Mouse (Mus musculus) stomach, embryonic 14.5 days (tissue): ENCODE data around the gene Capzb. TPM values are rescaled to one million over a fixed set of nuclear protein-coding genes. Genes with fewer than 3 reads are reported as not detected.

Source experiments
- ATAC-seq: fragments of 200-750 bp; cut with Nextera tagmentation; 2 replicates; pipeline ENCODE4 v1.8.0; 2017; ENCODE audit warnings: low read depth, moderate TSS enrichment; ENCODE audit not compliant: insufficient number of reproducible peaks, insufficient read depth, low FRiP score
- H3K27ac ChIP-seq: fragments of 300-500 bp; sonication (generic); 2 replicates; pipeline ENCODE4 v1.5.1; 2014; ENCODE audit warnings: mild to moderate bottlenecking, low read length, moderate library complexity, mixed read lengths
- H3K27me3 ChIP-seq: fragments of 300-500 bp; sonication (generic); 2 replicates; pipeline ENCODE4 v1.6.1; 2014; ENCODE audit warnings: low read length, control low read depth, mixed read lengths; ENCODE audit not compliant: control insufficient read depth, insufficient read depth
- H3K36me3 ChIP-seq: fragments of 300-500 bp; sonication (generic); 2 replicates; pipeline ENCODE4 v1.6.1; 2014; ENCODE audit warnings: mild to moderate bottlenecking, control low read depth, low read length, moderate library complexity, mixed read lengths; ENCODE audit not compliant: control insufficient read depth, insufficient read depth
- H3K4me1 ChIP-seq: fragments of 300-500 bp; sonication (generic); 2 replicates; pipeline ENCODE4 v1.6.1; 2014; ENCODE audit warnings: low read length, control low read depth, mixed read lengths; ENCODE audit not compliant: control insufficient read depth, insufficient read depth
- H3K4me2 ChIP-seq: fragments of 300-500 bp; sonication (generic); replicated peaks from 2 replicates; pipeline ENCODE4 v1.6.1; 2014; ENCODE audit warnings: low read depth, low read length, control low read depth
- H3K4me3 ChIP-seq: fragments of 300-500 bp; sonication (generic); 2 replicates; pipeline ENCODE4 v1.5.1; 2014; ENCODE audit warnings: low read depth, low read length, control low read depth
- H3K9ac ChIP-seq: fragments of 300-500 bp; sonication (generic); replicated peaks from 2 replicates; pipeline ENCODE4 v1.6.1; 2014; ENCODE audit warnings: low read depth, mild to moderate bottlenecking, control low read depth, low read length, moderate library complexity, mixed read lengths
- H3K9me3 ChIP-seq: fragments of 300-500 bp; sonication (generic); 2 replicates; pipeline ENCODE4 v1.6.1; 2016; ENCODE audit warnings: low read depth, low read length, control low read depth; ENCODE audit not compliant: control insufficient read depth
- WGBS: fragments of 180-500 bp; shearing (Covaris S2); extraction: QIAGEN DNeasy Blood & Tissue Kit; methylation state at CpG from one replicate; pipeline ENCODE4 v1.1.7; 2014; 5-methylcytosine and 5-hydroxymethylcytosine counted together
- polyA plus RNA-seq: library from polyadenylated mRNA; unstranded; fragments of >200 nt; fragmentation: Nextera tagmentation; extraction: Ambion mirVana; gene quantifications from 2 replicates; pipeline ENCODE4 v1.2.1, GENCODE M21; 2014

The Capzb gene
- polyA plus RNA-seq, 1 experiment from 2014 or later: 280 TPM

DNA sequence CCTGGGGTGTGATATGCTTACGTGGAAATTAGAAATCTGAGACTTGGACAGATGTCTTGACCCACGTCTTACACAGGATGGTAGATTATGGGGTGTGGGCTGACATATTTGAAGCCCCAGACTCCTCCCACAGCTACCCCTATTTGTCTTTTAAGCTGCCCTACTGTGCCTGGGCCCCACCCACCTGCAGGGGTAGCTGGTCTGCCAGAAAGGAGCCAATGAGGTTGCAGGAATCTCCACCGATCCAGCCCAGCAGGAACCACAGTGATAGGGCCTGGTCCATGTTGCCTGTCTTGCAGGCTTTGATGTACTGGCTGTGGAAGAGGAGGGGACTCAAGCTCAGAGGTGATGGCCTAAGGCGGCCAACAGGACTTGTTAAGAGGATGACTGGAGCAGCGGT lies 109.5 kb downstream of the Capzb start:
- Histone ChIP-seq H3K36me3 (peaks cover 13% of the 10 kb centered on the region; the same call in 1 of the 2 replicates), H3K4me1 (no peaks in the 10 kb centered on the region), H3K27ac (no peak overlapping the region), H3K27me3 (no peaks in the 10 kb centered on the region), H3K9ac (no peak overlapping the region), H3K4me2 (no peak overlapping the region), H3K9me3 (no peaks in the 10 kb centered on the region), H3K4me3 (no peak overlapping the region)
- no peak for ATAC-seq
- whole genome bisulfite sequencing: 65% methylated on average over 5 of the region's 5 CpGs

DNA sequence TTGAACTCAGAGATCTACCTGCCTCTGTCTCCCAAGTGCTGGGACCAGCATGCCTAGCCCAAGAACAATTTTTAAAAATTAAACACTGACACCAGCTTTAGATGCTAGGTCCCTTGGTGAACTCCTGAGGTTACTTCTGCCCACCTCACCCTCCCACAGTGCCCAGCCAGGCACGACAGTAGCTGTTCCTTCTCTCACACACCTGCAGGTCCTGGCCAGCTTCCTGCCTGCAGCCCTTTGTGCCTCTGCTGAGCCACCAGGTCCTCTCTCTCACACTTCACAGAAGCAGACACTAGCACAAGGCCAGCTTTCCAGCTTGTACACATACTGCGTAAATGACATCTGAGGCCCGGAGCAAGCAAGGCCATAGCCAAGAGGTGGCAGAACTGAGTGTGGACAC lies 112.8 kb downstream of the Capzb start:
- Histone ChIP-seq H3K27ac (no peak overlapping the region), H3K4me2 (no peak overlapping the region), H3K4me1 (peaks cover 4% of the 10 kb centered on the region; the same call in 1 of the 2 replicates), H3K9ac (no peak overlapping the region), H3K9me3 (no peaks in the 10 kb centered on the region), H3K36me3 (peaks cover 6% of the 10 kb centered on the region; the same call in 1 of the 2 replicates), H3K27me3 (no peaks in the 10 kb centered on the region), H3K4me3 (no peak overlapping the region)
- ATAC-seq: no peak
- WGBS: 89% methylated on average over 3 of the region's 3 CpGs

DNA sequence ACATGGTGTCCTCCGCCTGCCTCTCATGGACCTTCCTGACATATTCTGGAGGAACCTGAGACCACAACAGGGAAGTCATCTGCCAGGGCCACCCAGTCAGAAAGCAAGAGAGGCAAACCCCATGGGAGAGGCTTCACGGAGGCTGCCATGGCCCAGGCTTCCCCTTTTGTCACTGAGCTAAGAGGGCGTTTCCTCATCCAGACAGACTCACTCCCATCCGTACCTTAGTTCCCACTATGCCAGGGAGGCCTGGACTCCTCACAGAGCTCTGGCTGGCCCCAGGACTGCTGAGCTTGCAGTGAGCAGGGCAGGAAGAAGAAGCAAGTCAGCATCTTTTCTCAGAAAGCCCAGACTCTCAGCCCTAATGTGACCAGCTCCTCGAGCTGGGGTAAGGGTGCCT lies 115.2 kb downstream of the Capzb start:
- Histone ChIP-seq H3K9me3 (no peaks in the 10 kb centered on the region), H3K4me2 (no peak overlapping the region), H3K4me3 (no peak overlapping the region), H3K9ac (no peak overlapping the region), H3K27ac (no peak overlapping the region), H3K27me3 (no peaks in the 10 kb centered on the region), H3K4me1 (peaks cover 10% of the 10 kb centered on the region; the same call in 1 of the 2 replicates), H3K36me3 (peaks cover 6% of the 10 kb centered on the region; the same call in 1 of the 2 replicates)
- 90% methylated on average over 5 of the region's 5 CpGs for WGBS
- ATAC-seq: no peak

DNA sequence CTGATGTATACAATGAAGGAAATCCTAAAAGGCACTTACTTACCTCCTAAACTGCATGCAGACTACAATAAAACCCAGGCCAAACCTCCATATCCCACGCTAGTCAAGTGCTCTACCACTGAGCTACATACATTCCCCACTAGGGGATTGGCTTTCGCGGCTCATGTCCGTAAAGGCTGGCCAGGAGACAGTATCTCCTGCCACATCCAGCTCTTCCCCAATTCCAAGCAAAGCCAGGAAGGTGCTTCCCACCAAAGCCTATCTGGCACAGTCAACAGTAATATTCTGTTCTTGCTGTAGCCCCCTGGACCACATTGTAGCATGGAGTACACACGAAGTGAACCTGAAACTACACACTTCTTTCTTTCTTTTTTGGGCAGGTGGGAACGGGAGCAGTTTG lies 117.0 kb downstream of the Capzb start:
- Histone ChIP-seq H3K27me3 (no peaks in the 10 kb centered on the region), H3K4me2 (peak overlapping the region; percentile 97), H3K4me3 (peak overlapping the region; percentile 66), H3K4me1 (peaks cover 10% of the 10 kb centered on the region; the same call in 1 of the 2 replicates), H3K9ac (peak overlapping the region; percentile 66; the same call in 1 of the 2 replicates), H3K27ac (peak overlapping the region; percentile 11; the same call in 1 of the 2 replicates), H3K9me3 (no peaks in the 10 kb centered on the region), H3K36me3 (peaks cover 11% of the 10 kb centered on the region; the same call in 1 of the 2 replicates)
- WGBS: 20% methylated on average over 6 of the region's 6 CpGs
- ATAC-seq: no peak

DNA sequence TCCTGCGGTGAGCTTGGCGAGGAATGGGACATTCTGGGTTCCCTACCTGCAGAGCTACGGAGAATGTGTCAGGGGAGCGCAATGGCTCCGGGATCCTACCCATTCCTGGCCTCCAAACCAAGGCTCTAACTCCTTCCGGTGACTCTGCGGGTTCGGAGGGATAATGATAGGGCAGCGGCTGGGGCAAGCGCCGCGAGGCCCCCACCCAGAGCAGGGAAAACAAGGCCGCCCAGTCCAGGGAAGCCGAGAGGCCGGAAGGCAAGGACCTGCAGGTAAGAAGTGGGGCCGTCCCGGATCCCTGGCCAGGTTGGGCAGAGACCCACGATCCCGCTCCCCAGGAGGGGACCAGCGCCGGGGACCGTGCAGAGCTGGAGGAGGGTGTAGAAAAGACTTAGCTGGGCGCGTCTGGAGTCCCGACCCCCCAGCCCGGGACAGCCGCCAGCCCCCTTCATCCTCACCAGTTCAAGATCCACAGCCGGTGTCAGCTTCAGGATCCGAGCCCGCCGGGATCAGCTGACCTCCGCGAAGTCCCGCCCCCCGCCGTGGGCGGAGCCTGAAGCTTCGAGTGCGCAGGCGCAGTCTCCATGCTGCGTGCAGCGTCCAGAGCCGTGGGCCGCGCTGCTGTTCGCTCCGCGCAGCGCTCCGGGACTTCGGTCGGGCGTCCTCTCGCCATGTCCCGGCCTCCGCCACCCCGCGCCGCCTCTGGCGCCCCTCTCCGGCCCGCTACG lies 117.6 kb downstream of the Capzb start, which contains the start of the genes Pqlc2 and Akr7a5:
Gene Pqlc2, minus strand, starts transcription at position 538 of the 728 bp plus-strand sequence.
Gene Akr7a5, plus strand, starts transcription at position 574 of the 728 bp plus-strand sequence.
- H3K27ac ChIP-seq: peak within 1 kb of the TSS; percentile 69
- peak within 1 kb of the TSS; percentile 66 for H3K9ac ChIP-seq
- peak within 1 kb of the TSS; percentile 97 for H3K4me2 ChIP-seq
- peaks cover 10% of the 10 kb centered on the region; the same call in 1 of the 2 replicates for H3K4me1 ChIP-seq
- H3K27me3 ChIP-seq: no peaks in the 10 kb centered on the region
- under 1% methylated on average over 62 of the region's 63 CpGs for WGBS
- peaks cover 13% of the 10 kb centered on the region; the same call in 1 of the 2 replicates for H3K36me3 ChIP-seq
- H3K9me3 ChIP-seq: no peaks in the 10 kb centered on the region
- H3K4me3 ChIP-seq: peak within 1 kb of the TSS; percentile 66
- ATAC-seq: peak; percentile 89

DNA sequence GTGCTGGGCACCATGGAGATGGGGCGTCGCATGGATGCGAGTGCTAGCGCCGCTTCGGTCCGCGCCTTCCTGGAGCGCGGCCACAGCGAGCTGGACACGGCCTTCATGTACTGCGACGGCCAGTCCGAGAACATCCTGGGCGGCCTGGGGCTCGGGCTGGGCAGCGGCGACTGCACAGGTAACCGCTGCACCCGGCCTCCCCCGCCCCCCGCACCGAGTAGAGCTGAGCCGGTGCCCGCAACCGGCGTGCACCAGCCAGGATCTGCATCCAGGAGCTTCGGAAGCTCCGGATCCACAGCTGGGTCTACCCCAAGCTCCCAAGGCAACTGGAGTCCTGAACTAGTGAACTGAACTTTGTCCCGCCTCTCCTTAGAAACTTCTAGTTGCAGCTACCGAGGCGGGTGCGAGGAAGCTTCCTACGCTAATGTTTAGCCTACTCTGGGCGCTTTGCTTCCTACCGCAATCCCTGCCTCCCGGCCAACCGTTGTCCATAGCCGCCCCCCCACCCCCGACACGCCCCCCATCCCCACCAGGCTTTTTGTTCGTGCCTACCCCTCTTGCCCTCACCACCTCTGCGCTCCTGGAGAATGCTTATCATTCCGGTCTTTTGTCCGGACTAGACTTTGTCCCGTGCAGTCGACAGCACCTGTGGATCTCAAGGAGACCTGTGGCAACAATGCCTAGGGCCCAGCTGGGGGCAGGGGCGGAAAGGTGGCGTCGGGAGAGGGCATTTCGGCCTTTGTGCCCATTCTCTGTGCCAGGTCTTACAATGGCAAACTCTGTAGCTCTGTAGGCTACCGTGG lies 118.4 kb downstream of the Capzb start:
- Histone ChIP-seq H3K4me1 (peaks cover 10% of the 10 kb centered on the region; the same call in 1 of the 2 replicates), H3K4me3 (peak overlapping the region; percentile 66), H3K27ac (peak overlapping the region; percentile 69), H3K9me3 (no peaks in the 10 kb centered on the region), H3K4me2 (peak overlapping the region; percentile 97), H3K9ac (peak overlapping the region; percentile 66), H3K36me3 (peaks cover 18% of the 10 kb centered on the region; the same call in 1 of the 2 replicates), H3K27me3 (no peaks in the 10 kb centered on the region)
- WGBS: under 1% methylated on average over 53 of the region's 53 CpGs
- ATAC-seq: peak; percentile 72

DNA sequence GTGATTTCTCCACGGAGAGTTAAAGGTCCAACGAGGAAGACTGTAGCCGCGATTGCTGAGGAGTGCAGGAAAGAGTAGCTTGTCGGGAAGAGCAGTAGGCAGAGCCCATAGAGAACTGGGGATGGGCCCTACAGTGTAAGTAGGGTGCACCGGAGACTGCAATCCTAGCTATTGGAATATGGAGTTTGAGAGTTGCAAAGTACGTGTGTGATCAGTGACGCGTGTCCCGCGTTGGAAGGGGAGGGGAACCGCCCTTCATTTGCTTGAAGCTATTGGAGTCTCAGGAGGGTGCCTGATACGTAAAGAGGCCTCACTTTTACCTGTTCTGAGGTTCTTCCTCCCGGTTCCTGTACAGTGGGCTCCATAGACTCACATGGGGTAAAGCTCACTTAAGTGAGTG lies 119.0 kb downstream of the Capzb start:
- peaks cover 10% of the 10 kb centered on the region; the same call in 1 of the 2 replicates for H3K4me1 ChIP-seq
- H3K9ac ChIP-seq: peak overlapping the region; percentile 66
- ATAC-seq: no peak
- H3K4me3 ChIP-seq: peak overlapping the region; percentile 66
- H3K27ac ChIP-seq: 0 out of 2 replicates have a peak overlapping the region, but pooled peaks have one; percentile 44
- H3K27me3 ChIP-seq: no peaks in the 10 kb centered on the region
- H3K36me3 ChIP-seq: peaks cover 22% of the 10 kb centered on the region; the same call in 1 of the 2 replicates
- H3K4me2 ChIP-seq: peak overlapping the region; percentile 97
- no peaks in the 10 kb centered on the region for H3K9me3 ChIP-seq
- 18% methylated on average over 14 of the region's 14 CpGs for WGBS

DNA sequence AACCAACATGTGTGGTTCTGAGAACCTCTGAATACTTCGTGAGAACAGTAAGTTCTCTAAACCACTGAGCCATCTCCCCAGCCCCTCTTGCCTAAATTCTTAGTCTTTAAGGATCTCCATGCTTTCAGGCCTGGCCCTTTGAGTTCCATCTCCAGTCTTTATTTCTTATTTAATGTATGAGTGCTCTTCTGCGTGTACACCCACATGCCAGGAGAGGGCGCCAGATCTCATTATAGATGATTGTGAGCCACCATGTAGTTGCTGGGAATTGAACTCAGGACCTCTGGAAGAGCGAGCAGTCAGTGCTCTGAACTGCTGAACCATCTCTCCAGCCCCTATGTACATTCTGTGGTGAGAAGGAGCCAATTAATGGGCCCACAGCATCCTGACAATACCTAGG lies 119.9 kb downstream of the Capzb start:
- no peak overlapping the region for H3K4me3 ChIP-seq
- WGBS: 67% methylated on average over 4 of the region's 4 CpGs
- no peak overlapping the region for H3K4me2 ChIP-seq
- no peaks in the 10 kb centered on the region for H3K9me3 ChIP-seq
- no peak for ATAC-seq
- H3K9ac ChIP-seq: no peak overlapping the region
- no peak overlapping the region for H3K27ac ChIP-seq
- peaks cover 27% of the 10 kb centered on the region; the same call in 1 of the 2 replicates for H3K36me3 ChIP-seq
- peaks cover 10% of the 10 kb centered on the region; the same call in 1 of the 2 replicates for H3K4me1 ChIP-seq
- no peaks in the 10 kb centered on the region for H3K27me3 ChIP-seq
